Mouse (Mus musculus) midbrain, embryonic 11.5 days (tissue): ENCODE measurements around the gene Cd247. TPM values are rescaled to one million over a fixed set of nuclear protein-coding genes. Genes with fewer than 3 reads are reported as not detected.
A peak's percentile ranks its signal among the peaks of the same experiment; 100 is the strongest.

ENCODE experiments used
- ATAC-seq: fragments of 200-750 bp; cut with Nextera tagmentation; 2 replicates; pipeline ENCODE4 v1.8.0; 2017; ENCODE audit warnings: moderate TSS enrichment, moderate library complexity; ENCODE audit not compliant: low FRiP score
- DNase-seq: peaks from one replicate; pipeline ENCODE4 v3.0.0; 2015; ENCODE audit warnings: low spot score; ENCODE audit errors: missing footprints
- H3K27ac ChIP-seq: fragments of 300-500 bp; sonication (generic); 2 replicates; pipeline ENCODE4 v1.5.1; 2014; ENCODE audit warnings: low read depth, low read length
- H3K27me3 ChIP-seq: fragments of 300-500 bp; sonication (generic); 2 replicates; pipeline ENCODE4 v1.6.1; 2014; ENCODE audit warnings: mild to moderate bottlenecking, low read length, moderate library complexity, mixed read lengths; ENCODE audit not compliant: control insufficient read depth, insufficient read depth
- H3K36me3 ChIP-seq: fragments of 300-500 bp; sonication (generic); 2 replicates; pipeline ENCODE4 v1.6.1; 2014; ENCODE audit warnings: mild to moderate bottlenecking, low read length, moderate library complexity, mixed read lengths; ENCODE audit not compliant: control insufficient read depth, insufficient read depth
- H3K4me1 ChIP-seq: fragments of 300-500 bp; sonication (generic); 2 replicates; pipeline ENCODE4 v1.6.1; 2014; ENCODE audit warnings: low read length; ENCODE audit not compliant: control insufficient read depth, insufficient read depth
- H3K4me2 ChIP-seq: fragments of 300-500 bp; sonication (generic); 2 replicates; pipeline ENCODE4 v1.6.1; 2014; ENCODE audit warnings: mild to moderate bottlenecking, moderate library complexity
- H3K4me3 ChIP-seq: fragments of 300-500 bp; sonication (generic); 2 replicates; pipeline ENCODE4 v1.5.1; 2014; ENCODE audit warnings: low read depth, low read length
- H3K9ac ChIP-seq: fragments of 300-500 bp; sonication (generic); 2 replicates; pipeline ENCODE4 v1.6.1; 2014; ENCODE audit warnings: low read length
- H3K9me3 ChIP-seq: fragments of 300-500 bp; sonication (generic); 2 replicates; pipeline ENCODE4 v1.6.1; 2016; ENCODE audit warnings: low read length; ENCODE audit not compliant: control insufficient read depth
- WGBS: fragments of 180-500 bp; shearing (Covaris S2); extraction: QIAGEN DNeasy Blood & Tissue Kit; methylation state at CpG from one replicate; pipeline ENCODE4 v1.1.7; 2014; 5-methylcytosine and 5-hydroxymethylcytosine counted together
- polyA plus RNA-seq: library from polyadenylated mRNA; unstranded; fragments of >200 nt; fragmentation: Nextera tagmentation; extraction: Ambion mirVana; gene quantifications from 2 replicates; pipeline ENCODE4 v1.2.1, GENCODE M21; 2014

Gene Cd247
- 2.0 and 2.1 TPM in 2 replicates for polyA plus RNA-seq

DNA sequence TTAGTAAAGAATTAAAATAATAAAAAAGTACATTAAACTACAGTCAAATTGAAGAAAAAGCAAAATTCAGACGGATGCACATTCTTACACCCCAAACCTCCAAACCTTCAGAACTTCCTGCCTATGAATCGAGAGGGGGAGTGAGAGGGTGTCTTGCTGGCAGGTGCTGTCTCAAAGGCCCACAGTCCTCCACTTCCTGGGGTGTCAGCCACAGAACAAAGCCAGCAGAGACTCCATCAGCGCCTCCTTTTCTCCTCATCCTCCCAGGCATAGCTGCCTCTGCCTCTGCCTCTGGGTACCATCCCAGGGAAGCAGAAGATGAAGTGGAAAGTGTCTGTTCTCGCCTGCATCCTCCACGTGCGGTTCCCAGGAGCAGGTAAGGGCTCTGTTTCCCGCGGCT is at the start of gene Cd247:
Gene Cd247, plus strand, starts transcription at position 171 of the 400 bp plus-strand sequence.
- Histone ChIP-seq H3K4me1 (peaks cover 2% of the 10 kb centered on the region; the same call in 1 of the 2 replicates), H3K9ac (no peak within 1 kb of the TSS)
- no peak for ATAC-seq

GRCm38 (mm10) chr1:165738985-165739384 is 49.5 kb upstream of the Cd247 start:
- ATAC-seq (no peak), DNase-seq (no peak)
- Histone ChIP-seq H3K9ac (no peak overlapping the region), H3K36me3 (no peaks in the 10 kb centered on the region), H3K9me3 (no peaks in the 10 kb centered on the region), H3K4me1 (no peaks in the 10 kb centered on the region; the same call in 1 of the 2 replicates), H3K27ac (no peak overlapping the region), H3K4me3 (no peak overlapping the region), H3K4me2 (no peak overlapping the region), H3K27me3 (no peaks in the 10 kb centered on the region)
- 85% methylated on average over 1 of the region's 1 CpGs for WGBS

More for the DNA sequence above, at the start of gene Cd247:
- no peak within 1 kb of the TSS for H3K4me3 ChIP-seq
- no peak for DNase-seq
- H3K36me3 ChIP-seq: no peaks in the 10 kb centered on the region
- H3K27ac ChIP-seq: no peak within 1 kb of the TSS
- H3K27me3 ChIP-seq: no peaks in the 10 kb centered on the region
- no peaks in the 10 kb centered on the region for H3K9me3 ChIP-seq
- no peak within 1 kb of the TSS for H3K4me2 ChIP-seq
- 74% methylated on average over 8 of the region's 8 CpGs for WGBS

DNA sequence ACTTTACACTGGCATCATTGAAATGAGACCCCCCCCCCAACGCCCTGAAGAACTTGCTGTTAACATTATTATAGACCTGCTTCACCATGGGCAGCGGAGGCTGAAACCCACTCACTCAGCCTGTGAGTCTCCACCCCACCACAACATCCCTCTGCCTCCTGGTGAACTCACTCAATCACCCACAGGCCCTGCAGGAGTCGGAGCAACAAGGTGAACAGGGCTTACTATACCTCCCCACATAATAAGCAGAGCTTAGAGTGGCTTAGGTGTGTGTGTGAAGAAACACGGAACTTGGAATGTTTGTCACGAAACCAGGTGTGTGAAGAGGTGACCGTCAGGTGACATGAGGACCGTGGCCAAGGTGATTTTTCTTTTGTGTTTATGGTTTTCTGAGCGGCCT is 46.5 kb upstream of the Cd247 start:
- Histone ChIP-seq H3K4me1 (no peaks in the 10 kb centered on the region), H3K27ac (no peak overlapping the region), H3K4me3 (no peak overlapping the region), H3K9ac (no peak overlapping the region), H3K36me3 (no peaks in the 10 kb centered on the region), H3K27me3 (no peaks in the 10 kb centered on the region), H3K9me3 (no peaks in the 10 kb centered on the region), H3K4me2 (no peak overlapping the region)
- no peak for ATAC-seq
- no peak for DNase-seq
- WGBS: 86% methylated on average over 8 of the region's 8 CpGs

DNA sequence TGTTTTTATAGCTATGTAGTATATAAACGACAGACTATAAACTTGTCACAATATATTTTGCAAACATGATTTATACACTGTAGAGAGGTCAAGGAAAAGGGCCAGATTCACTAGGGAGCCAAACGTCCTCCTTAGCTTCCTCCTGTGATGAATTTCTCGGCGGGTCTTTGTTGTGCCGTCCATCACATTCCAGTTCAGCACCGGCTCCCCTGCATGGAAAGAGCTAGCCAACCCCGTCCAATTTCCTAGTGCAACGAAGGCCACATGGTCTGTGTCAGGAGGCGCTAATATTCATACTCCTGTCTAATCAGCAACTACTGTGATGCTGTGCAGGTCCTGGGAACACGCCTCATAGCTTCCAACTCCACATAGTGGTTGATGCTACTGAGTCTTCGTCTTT is 40.4 kb upstream of the Cd247 start:
- no peak for DNase-seq
- no peaks in the 10 kb centered on the region for H3K9me3 ChIP-seq
- no peaks in the 10 kb centered on the region for H3K36me3 ChIP-seq
- no peaks in the 10 kb centered on the region for H3K27me3 ChIP-seq
- no peak overlapping the region for H3K4me2 ChIP-seq
- no peak overlapping the region for H3K9ac ChIP-seq
- no peaks in the 10 kb centered on the region for H3K4me1 ChIP-seq
- WGBS: 65% methylated on average over 11 of the region's 11 CpGs
- H3K4me3 ChIP-seq: no peak overlapping the region
- H3K27ac ChIP-seq: no peak overlapping the region
- ATAC-seq: no peak

DNA sequence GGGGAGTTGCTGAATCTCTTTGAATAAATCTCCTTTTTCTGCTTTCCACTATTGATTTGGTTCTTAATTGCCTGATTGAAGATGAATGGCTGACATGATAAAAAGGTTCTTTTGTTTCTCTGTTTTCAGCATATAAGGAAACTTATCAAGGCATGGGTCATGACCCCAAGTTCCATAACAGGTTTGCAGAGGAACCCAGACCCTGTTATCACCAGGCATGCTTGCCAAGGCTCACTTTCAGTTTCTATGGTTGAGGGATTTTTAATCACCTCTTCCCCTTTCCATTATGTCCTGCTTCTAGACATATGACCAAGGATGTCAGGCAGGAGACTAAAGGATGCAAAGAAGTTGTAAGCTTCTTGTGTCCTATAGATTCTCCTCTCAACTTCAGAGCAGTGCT is 37.3 kb upstream of the Cd247 start:
- Histone ChIP-seq H3K4me1 (no peaks in the 10 kb centered on the region), H3K9me3 (no peaks in the 10 kb centered on the region), H3K36me3 (no peaks in the 10 kb centered on the region), H3K4me3 (no peak overlapping the region), H3K4me2 (no peak overlapping the region), H3K27me3 (no peaks in the 10 kb centered on the region), H3K9ac (no peak overlapping the region), H3K27ac (no peak overlapping the region)
- ATAC-seq (no peak), DNase-seq (no peak)

DNA sequence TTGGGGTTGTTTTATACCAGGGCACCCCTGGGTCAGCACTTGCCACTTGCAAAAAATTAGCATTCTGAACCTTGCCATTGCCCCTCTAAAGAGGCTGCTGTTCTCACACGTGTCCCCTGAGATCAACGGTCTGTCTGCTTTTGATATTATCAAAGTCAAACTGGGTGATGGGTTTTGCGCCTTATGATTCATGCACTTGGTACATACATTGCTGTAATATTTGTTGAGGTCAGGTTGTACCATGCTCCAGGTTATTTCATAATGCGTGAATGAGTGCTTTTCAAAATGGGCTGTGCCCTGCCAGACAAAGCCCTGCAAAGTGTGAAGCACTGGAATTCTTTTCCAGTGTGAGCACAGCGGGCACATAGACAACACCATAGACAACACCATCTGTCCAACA is 36.6 kb upstream of the Cd247 start:
- H3K9ac ChIP-seq: no peak overlapping the region
- H3K27me3 ChIP-seq: no peaks in the 10 kb centered on the region
- no peak for ATAC-seq
- H3K27ac ChIP-seq: no peak overlapping the region
- H3K4me2 ChIP-seq: no peak overlapping the region
- 87% methylated on average over 5 of the region's 5 CpGs for WGBS
- DNase-seq: no peak
- no peaks in the 10 kb centered on the region for H3K9me3 ChIP-seq
- no peaks in the 10 kb centered on the region for H3K36me3 ChIP-seq
- H3K4me1 ChIP-seq: no peaks in the 10 kb centered on the region
- H3K4me3 ChIP-seq: no peak overlapping the region

DNA sequence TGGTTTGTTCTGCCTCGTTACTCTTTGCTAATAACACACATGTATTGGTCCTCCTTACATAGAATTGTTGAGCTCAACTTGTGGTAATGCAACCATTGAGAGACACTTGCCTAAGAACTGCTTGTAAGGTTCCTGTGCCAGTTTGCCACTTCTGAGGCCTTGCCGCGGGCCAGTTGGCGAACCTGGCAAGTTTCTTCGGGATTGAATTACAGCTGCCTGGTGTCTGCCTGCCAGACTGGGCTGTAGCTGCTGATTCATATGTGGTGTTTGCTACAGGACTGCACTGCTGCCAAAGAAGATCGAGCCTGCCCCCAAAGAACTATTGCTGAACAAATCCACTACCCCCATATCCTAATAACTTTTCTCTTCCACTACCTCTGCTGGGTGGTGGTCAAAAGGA is 34.3 kb upstream of the Cd247 start:
- no peaks in the 10 kb centered on the region for H3K9me3 ChIP-seq
- H3K4me1 ChIP-seq: no peaks in the 10 kb centered on the region
- no peak overlapping the region for H3K27ac ChIP-seq
- no peaks in the 10 kb centered on the region for H3K36me3 ChIP-seq
- ATAC-seq (no peak), DNase-seq (no peak)
- H3K27me3 ChIP-seq: no peaks in the 10 kb centered on the region
- no peak overlapping the region for H3K4me2 ChIP-seq
- H3K9ac ChIP-seq: no peak overlapping the region
- H3K4me3 ChIP-seq: no peak overlapping the region
- WGBS: 87% methylated on average over 6 of the region's 6 CpGs

DNA sequence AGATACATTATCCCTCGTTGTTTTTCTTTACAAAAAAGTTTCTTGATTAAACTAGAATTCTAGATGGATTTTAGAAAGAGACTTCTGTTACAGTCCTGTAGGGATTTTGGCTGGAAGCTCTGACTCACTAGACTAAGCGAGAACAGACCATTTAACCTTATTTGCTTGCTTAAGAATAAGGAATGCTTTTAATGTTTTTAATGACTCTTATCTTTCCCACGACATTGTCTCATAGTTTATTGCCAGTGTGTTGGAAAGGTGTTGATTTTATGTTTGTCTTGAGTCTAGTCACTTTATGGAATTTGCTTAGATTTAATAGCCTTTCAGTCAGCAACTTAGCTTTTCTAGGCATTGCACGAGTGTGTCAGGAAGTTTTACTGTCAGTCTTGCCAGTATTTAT is 33.3 kb upstream of the Cd247 start:
- Histone ChIP-seq H3K9me3 (no peaks in the 10 kb centered on the region), H3K27me3 (no peaks in the 10 kb centered on the region), H3K27ac (no peak overlapping the region), H3K4me3 (no peak overlapping the region), H3K4me1 (no peaks in the 10 kb centered on the region), H3K36me3 (no peaks in the 10 kb centered on the region), H3K9ac (no peak overlapping the region), H3K4me2 (no peak overlapping the region)
- DNase-seq (peak; percentile 60), ATAC-seq (no peak)
- 80% methylated on average over 4 of the region's 4 CpGs for WGBS

DNA sequence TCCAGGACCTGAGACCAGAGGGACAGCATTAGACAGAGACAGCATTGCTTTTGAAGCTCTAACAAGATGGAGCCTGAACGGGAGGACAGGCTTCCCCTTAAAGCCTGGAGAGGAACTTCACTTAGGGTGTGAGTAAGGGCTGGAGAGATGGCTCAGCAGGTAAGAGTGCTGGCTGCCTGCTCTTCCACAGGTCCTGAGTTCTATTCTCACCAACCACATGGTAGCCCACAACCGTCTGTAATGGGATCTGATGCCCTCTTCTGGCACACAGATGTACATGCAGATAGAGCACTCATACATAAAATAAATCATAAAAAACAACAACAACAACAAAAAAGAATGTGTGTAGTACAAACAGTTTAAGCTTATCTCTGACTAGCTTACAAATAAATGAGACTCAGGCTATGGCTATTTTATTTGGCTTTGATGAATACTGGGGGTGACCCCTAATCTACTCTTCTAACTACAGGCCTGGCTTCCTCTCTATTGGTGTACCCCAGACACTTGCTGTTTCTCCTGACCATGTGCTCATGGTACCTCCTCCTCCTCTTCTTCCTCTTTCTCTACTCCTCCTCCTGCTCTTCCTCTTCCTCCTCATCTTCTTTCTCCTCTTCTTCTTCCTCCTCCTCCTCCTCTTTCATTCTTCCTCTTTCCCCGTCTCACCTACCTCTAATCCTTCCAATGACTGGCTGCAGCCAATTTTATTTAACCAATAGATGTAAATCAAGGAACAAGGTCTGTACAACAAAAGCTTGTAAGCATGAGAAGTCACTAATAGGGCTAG is 26.8 kb upstream of the Cd247 start:
- no peak overlapping the region for H3K27ac ChIP-seq
- 80% methylated on average over 3 of the region's 3 CpGs for WGBS
- DNase-seq (peak; percentile 51), ATAC-seq (no peak)
- peaks cover 7% of the 10 kb centered on the region for H3K27me3 ChIP-seq
- no peak overlapping the region for H3K4me2 ChIP-seq
- peaks cover 6% of the 10 kb centered on the region for H3K4me1 ChIP-seq
- no peaks in the 10 kb centered on the region for H3K36me3 ChIP-seq
- no peak overlapping the region for H3K9ac ChIP-seq
- H3K9me3 ChIP-seq: no peaks in the 10 kb centered on the region
- H3K4me3 ChIP-seq: no peak overlapping the region
